23 mouse cellular contexts compared by ENCODE assay signal in genomic region chr2:84094751-84095150, GRCm38 (mm10).
A peak's percentile ranks its signal among the peaks of the same experiment; 100 is the strongest.
DNase-seq lines count a peak whose midpoint lies in the region; ATAC-seq and TF ChIP-seq lines count a peak whose summit lies in the region.
"Had no signal": no experiment of that assay in that cellular context is flagged by ENCODE, and none has a peak within 500 bp of the region (broad histone marks: within the 10 kb centered on the region; RNA-seq: fewer than 3 reads in every experiment).

No protein-coding gene starts in this region.

- intact Hi-C loops in left cerebral cortex, postnatal 36 days (cut with DNase I) = no loop called here

- no peaks in the 10 kb centered on the region for H3K4me1 ChIP-seq in hindbrain, postnatal 0 days (ENCODE audit: insufficient read depth, low read length)
- H3K4me1 ChIP-seq in hindbrain, embryonic 10.5 days (replicated peaks) = no peaks in the 10 kb centered on the region
- H3K4me1 ChIP-seq: embryonic facial prominence, embryonic 15.5 days; heart, embryonic 10.5 days had no signal

- no peaks in the 10 kb centered on the region for H3K36me3 ChIP-seq in hindbrain, postnatal 0 days (ENCODE audit: insufficient read depth, low read length)
- no peaks in the 10 kb centered on the region for H3K36me3 ChIP-seq in hindbrain, embryonic 10.5 days
- H3K36me3 ChIP-seq: embryonic facial prominence, embryonic 15.5 days; heart, embryonic 10.5 days had no signal

- H3K9ac ChIP-seq in hindbrain, postnatal 0 days (replicated peaks; ENCODE audit: low read length) = no peak overlapping the region
- H3K9ac ChIP-seq: embryonic facial prominence, embryonic 15.5 days; hindbrain, embryonic 14.5 days had no signal

- no peaks in the 10 kb centered on the region for H3K27me3 ChIP-seq in hindbrain, postnatal 0 days (ENCODE audit: insufficient read depth, low read length)
- no peaks in the 10 kb centered on the region for H3K27me3 ChIP-seq in hindbrain, embryonic 10.5 days (ENCODE audit: insufficient read depth, poor library complexity, severe bottlenecking)
- H3K27me3 ChIP-seq: embryonic facial prominence, embryonic 15.5 days had no signal

- H3K27ac ChIP-seq in hindbrain, postnatal 0 days = no peak overlapping the region
- no peak overlapping the region for H3K27ac ChIP-seq in hindbrain, embryonic 10.5 days
- H3K27ac ChIP-seq: embryonic facial prominence, embryonic 15.5 days; heart, embryonic 10.5 days; hindbrain, embryonic 14.5 days had no signal

- H3K9me3 ChIP-seq in hindbrain, postnatal 0 days (ENCODE audit: low read length) = no peaks in the 10 kb centered on the region
- no peaks in the 10 kb centered on the region for H3K9me3 ChIP-seq in hindbrain, embryonic 10.5 days
- H3K9me3 ChIP-seq: embryonic facial prominence, embryonic 15.5 days; heart, embryonic 10.5 days had no signal

- 88% methylated on average over 1 of the region's 1 CpGs for WGBS in hindbrain, postnatal 0 days
- 87% methylated on average over 1 of the region's 1 CpGs for WGBS in hindbrain, embryonic 10.5 days

- peak; percentile 64; the same call in 1 of the 2 replicates for ATAC-seq in hindbrain, postnatal 0 days
- ATAC-seq in granulocyte monocyte progenitor cell, adult 5-6 weeks (replicated peaks; ENCODE audit: poor library complexity, severe bottlenecking) = peak; percentile 71
- ATAC-seq: forebrain, embryonic 16.5 days; inflammation-experienced regulatory T-cells, adult 6 months had no signal

- no peak overlapping the region for H3K4me2 ChIP-seq in hindbrain, postnatal 0 days (ENCODE audit: low read depth, low read length)
- H3K4me2 ChIP-seq: embryonic facial prominence, embryonic 15.5 days; hindbrain, embryonic 14.5 days had no signal

- no peak overlapping the region for H3K4me3 ChIP-seq in hindbrain, postnatal 0 days (ENCODE audit: low read length)
- no peak overlapping the region for H3K4me3 ChIP-seq in hindbrain, embryonic 10.5 days
- H3K4me3 ChIP-seq: embryonic facial prominence, embryonic 15.5 days; erythroblast, embryonic 14.5 days; heart, embryonic 10.5 days had no signal

- peak; percentile 5 for DNase-seq in hindbrain, postnatal 0 days (ENCODE audit: low spot score)
- DNase-seq in hindbrain, embryonic 10.5 days (ENCODE audit: low spot score) = no peak
- peak; percentile 24 for DNase-seq in 416B (ENCODE audit: low read depth)
- peak; percentile 56 for DNase-seq in A20 (ENCODE audit: low read depth, low spot score)
- DNase-seq in spleen, adult 12 weeks (ENCODE audit: low spot score) = no peak
- DNase-seq in lung, postnatal 36 days = no peak
- no peak for DNase-seq in left cerebral cortex, postnatal 36 days (ENCODE audit: low spot score in 2 of 2)
- DNase-seq: adrenal gland, postnatal 10 days; cerebellum, adult 11 months; cerebellum, adult 8-10 months; cerebellum, postnatal 14 days; embryo, embryonic 11 days; gastrocnemius, postnatal 36 days; heart, adult 18-20 months; heart, postnatal 10 days; heart, postnatal 4 days had no signal

- no peak for TF ChIP-seq CTCF in hindbrain, postnatal 0 days (IDR thresholded peaks at IDR 0.05; ENCODE audit: low read depth)

Comparison
In these comparisons a context has a peak if more than half of its experiments do, and no peak if none do; other contexts are left out.
1. DNase-seq: peak in hindbrain, postnatal 0 days (single experiment), 416B (single experiment) and A20 (single experiment); none in hindbrain, embryonic 10.5 days (single experiment), spleen, adult 12 weeks (single experiment), lung, postnatal 36 days (single experiment) and left cerebral cortex, postnatal 36 days (0 of 2).